ENCODE assay signal across 8 mouse cellular contexts in genomic region chr2:114654365-114655239, GRCm38 (mm10). TPM values are rescaled to one million over a fixed set of nuclear protein-coding genes. Genes with fewer than 3 reads are reported as not detected.
DNase-seq lines count a peak whose midpoint lies in the region; ATAC-seq lines count a peak whose summit lies in the region.

Gene Dph6, minus strand, starts transcription at chr2:114654964.

- intact Hi-C loops in left cerebral cortex, postnatal 14 days (cut with DNase I), result no loop called here

- no peaks in the 10 kb centered on the region for H3K27me3 ChIP-seq in intestine, embryonic 14.5 days (replicated peaks; ENCODE audit: control insufficient read depth, insufficient read depth, low read length)

- peak within 1 kb of the TSS; percentile 81 for H3K9ac ChIP-seq in intestine, embryonic 14.5 days (ENCODE audit: low read length)

- H3K36me3 ChIP-seq in intestine, embryonic 14.5 days (ENCODE audit: control insufficient read depth, insufficient read depth, low read length), result no peaks in the 10 kb centered on the region

- under 1% methylated on average over 45 of the region's 45 CpGs for WGBS in intestine, embryonic 14.5 days

- peaks cover 5% of the 10 kb centered on the region; the same call in 1 of the 2 replicates for H3K4me1 ChIP-seq in intestine, embryonic 14.5 days (replicated peaks; ENCODE audit: control insufficient read depth, insufficient read depth, low read length)

- H3K27ac ChIP-seq in intestine, embryonic 14.5 days (ENCODE audit: low read depth), result peak within 1 kb of the TSS; percentile 94

- peak; percentile 75 to 78 for DNase-seq in adrenal gland, adult 18-20 months (ENCODE audit: low spot score in 2 of 2)
- peak; percentile 93 for DNase-seq in embryo, embryonic 11 days
- peak; percentile 82 for DNase-seq in gastrocnemius, postnatal 25 days
- peak; percentile 97 for DNase-seq in intestine, embryonic 14.5 days (ENCODE audit: low spot score)
- peak; percentile 81 to 83 for DNase-seq in left cerebral cortex, postnatal 14 days (ENCODE audit: low spot score in 2 of 2)
- DNase-seq in mesoderm, embryonic 11.5 days (ENCODE audit: low read depth, low spot score), result peak; percentile 88
- peak; percentile 70 to 83 for DNase-seq in right cerebral cortex, postnatal 36 days (ENCODE audit: low spot score in 2 of 2)
- peak; percentile 89 for DNase-seq in yolk sac, embryonic 10.5 days (ENCODE audit: low spot score)

- peak within 1 kb of the TSS; percentile 74 for H3K4me3 ChIP-seq in intestine, embryonic 14.5 days (ENCODE audit: low read depth, low read length)

- H3K9me3 ChIP-seq in intestine, embryonic 14.5 days (ENCODE audit: control insufficient read depth, low read length), result no peaks in the 10 kb centered on the region

- peak within 1 kb of the TSS; percentile 48 for H3K4me2 ChIP-seq in intestine, embryonic 14.5 days (ENCODE audit: low read length)

- peak; percentile 97 for ATAC-seq in intestine, embryonic 14.5 days (replicated peaks; ENCODE audit: low FRiP score, low TSS enrichment, low read depth)

RNA-seq across cellular contexts. Expression of gene Dph6, which starts in this region (rescaled TPM):
- total RNA-seq in adrenal gland, adult 18-20 months (2021), result 10 to 100 TPM; 12.6 to 17.6 TPM
- 1 to 10 TPM; 3.6 to 4.6 TPM for total RNA-seq in gastrocnemius, postnatal 25 days (2021)
- polyA plus RNA-seq in intestine, embryonic 14.5 days (2014; fragmentation: Nextera tagmentation; extraction: Ambion mirVana), result 24.4 and 27.4 TPM in 2 replicates
- 10 to 100 TPM; 15.8 to 15.9 TPM for total RNA-seq in left cerebral cortex, postnatal 14 days (2021)

Comparison
In these comparisons a context has a peak if more than half of its experiments do, and no peak if none do; other contexts are left out.
1. Peak in every context shown above with its lines: DNase-seq, ATAC-seq, H3K4me3 ChIP-seq and H3K27ac ChIP-seq.